Mouse (Mus musculus): ENCODE data around the gene Amph. TPM values are rescaled to one million over a fixed set of nuclear protein-coding genes. Genes with fewer than 3 reads are reported as not detected.

Amph gene
- polyA plus RNA-seq, 1 experiment, result not detected

GRCm38 (mm10) chr13:19008440-19008839 is 60.4 kb downstream of the Amph start:
- H3K79me3 ChIP-seq (ENCODE audit: low read depth), result no peaks in the 10 kb centered on the region
- TF ChIP-seq MAX (IDR thresholded peaks at IDR 0.05) (no peak), FOSL1 (IDR thresholded peaks at IDR 0.05; ENCODE audit: insufficient read depth, low read length, poor library complexity, severe bottlenecking) (no peak), MYOG (IDR thresholded peaks at IDR 0.05; ENCODE audit: control insufficient read depth, extremely low read depth, insufficient read length) (no peak), CTCF (IDR thresholded peaks at IDR 0.05; ENCODE audit: control insufficient read depth, insufficient read depth, insufficient read length) (no peak), USF1 (IDR thresholded peaks at IDR 0.05; ENCODE audit: low read depth) (no peak), MYOD1 (IDR thresholded peaks at IDR 0.05; ENCODE audit: control insufficient read depth, insufficient read length, low read depth) (no peak), CEBPB (IDR thresholded peaks at IDR 0.05; ENCODE audit: low read depth) (no peak)
- no peaks in the 10 kb centered on the region for H3K79me2 ChIP-seq (ENCODE audit: control insufficient read depth, insufficient read depth)
- H3ac ChIP-seq (ENCODE audit: control insufficient read depth, insufficient read length, low read depth), result no peak overlapping the region
- H3K27me3 ChIP-seq (ENCODE audit: control insufficient read depth, insufficient read depth, insufficient read length), result no peaks in the 10 kb centered on the region
- no peak overlapping the region for H3K4me3 ChIP-seq (ENCODE audit: insufficient read depth, poor library complexity, severe bottlenecking)
- H3K36me3 ChIP-seq (ENCODE audit: control insufficient read depth, insufficient read depth), result no peaks in the 10 kb centered on the region

- H3K36me3 ChIP-seq (ENCODE audit: control insufficient read depth, insufficient read depth), result no peaks in the 10 kb centered on the region
- no peaks in the 10 kb centered on the region for H3K79me2 ChIP-seq (ENCODE audit: control insufficient read depth, insufficient read depth)
- H3ac ChIP-seq (ENCODE audit: control insufficient read depth, insufficient read length, low read depth), result no peak overlapping the region
- H3K4me3 ChIP-seq (ENCODE audit: insufficient read depth, poor library complexity, severe bottlenecking), result no peak overlapping the region
- no peaks in the 10 kb centered on the region for H3K27me3 ChIP-seq (ENCODE audit: control insufficient read depth, insufficient read depth, insufficient read length)
- no peaks in the 10 kb centered on the region for H3K79me3 ChIP-seq (ENCODE audit: low read depth)
- TF ChIP-seq CTCF (IDR thresholded peaks at IDR 0.05; ENCODE audit: control insufficient read depth, insufficient read depth, insufficient read length) (no peak), MAX (IDR thresholded peaks at IDR 0.05) (no peak), MYOG (IDR thresholded peaks at IDR 0.05; ENCODE audit: control insufficient read depth, extremely low read depth, insufficient read length) (no peak), FOSL1 (IDR thresholded peaks at IDR 0.05; ENCODE audit: insufficient read depth, low read length, poor library complexity, severe bottlenecking) (no peak), MYOD1 (IDR thresholded peaks at IDR 0.05; ENCODE audit: control insufficient read depth, insufficient read length, low read depth) (no peak), CEBPB (IDR thresholded peaks at IDR 0.05; ENCODE audit: low read depth) (no peak), USF1 (IDR thresholded peaks at IDR 0.05; ENCODE audit: low read depth) (no peak)
Measured at GRCm38 (mm10) chr13:19014825-19015375, 66.9 kb downstream of the Amph start.

GRCm38 (mm10) chr13:19021529-19021928 is 73.5 kb downstream of the Amph start:
- no peak overlapping the region for H3ac ChIP-seq (ENCODE audit: control insufficient read depth, insufficient read length, low read depth)
- H3K79me2 ChIP-seq (ENCODE audit: control insufficient read depth, insufficient read depth), result no peaks in the 10 kb centered on the region
- no peaks in the 10 kb centered on the region for H3K36me3 ChIP-seq (ENCODE audit: control insufficient read depth, insufficient read depth)
- no peak overlapping the region for H3K4me3 ChIP-seq (ENCODE audit: insufficient read depth, poor library complexity, severe bottlenecking)
- no peak for TF ChIP-seq CEBPB (IDR thresholded peaks at IDR 0.05; ENCODE audit: low read depth)
- no peak for TF ChIP-seq FOSL1 (IDR thresholded peaks at IDR 0.05; ENCODE audit: insufficient read depth, low read length, poor library complexity, severe bottlenecking)
- TF ChIP-seq CTCF (IDR thresholded peaks at IDR 0.05; ENCODE audit: control insufficient read depth, insufficient read depth, insufficient read length), result no peak
- H3K79me3 ChIP-seq (ENCODE audit: low read depth), result no peaks in the 10 kb centered on the region
- H3K27me3 ChIP-seq (ENCODE audit: control insufficient read depth, insufficient read depth, insufficient read length), result no peaks in the 10 kb centered on the region

- Histone ChIP-seq H3K79me3 (ENCODE audit: low read depth) (no peaks in the 10 kb centered on the region), H3ac (ENCODE audit: control insufficient read depth, insufficient read length, low read depth) (no peak overlapping the region), H3K27me3 (ENCODE audit: control insufficient read depth, insufficient read depth, insufficient read length) (no peaks in the 10 kb centered on the region), H3K79me2 (ENCODE audit: control insufficient read depth, insufficient read depth) (no peaks in the 10 kb centered on the region), H3K4me3 (ENCODE audit: insufficient read depth, poor library complexity, severe bottlenecking) (no peak overlapping the region), H3K36me3 (ENCODE audit: control insufficient read depth, insufficient read depth) (no peaks in the 10 kb centered on the region)
- TF ChIP-seq FOSL1 (IDR thresholded peaks at IDR 0.05; ENCODE audit: insufficient read depth, low read length, poor library complexity, severe bottlenecking), result no peak
- TF ChIP-seq USF1 (IDR thresholded peaks at IDR 0.05; ENCODE audit: low read depth), result no peak
- TF ChIP-seq MYOD1 (IDR thresholded peaks at IDR 0.05; ENCODE audit: control insufficient read depth, insufficient read length, low read depth), result no peak
- TF ChIP-seq MYOG (IDR thresholded peaks at IDR 0.05; ENCODE audit: control insufficient read depth, extremely low read depth, insufficient read length), result no peak
- TF ChIP-seq MAX (IDR thresholded peaks at IDR 0.05), result no peak
- TF ChIP-seq CEBPB (IDR thresholded peaks at IDR 0.05; ENCODE audit: low read depth), result no peak
Measured at GRCm38 (mm10) chr13:19022310-19022709, 74.3 kb downstream of the Amph start.

GRCm38 (mm10) chr13:19025091-19025688 is 77.2 kb downstream of the Amph start:
- Histone ChIP-seq H3K79me3 (ENCODE audit: low read depth) (no peaks in the 10 kb centered on the region), H3ac (ENCODE audit: control insufficient read depth, insufficient read length, low read depth) (no peak overlapping the region), H3K4me3 (ENCODE audit: insufficient read depth, poor library complexity, severe bottlenecking) (no peak overlapping the region), H3K27me3 (ENCODE audit: control insufficient read depth, insufficient read depth, insufficient read length) (no peaks in the 10 kb centered on the region), H3K79me2 (ENCODE audit: control insufficient read depth, insufficient read depth) (no peaks in the 10 kb centered on the region), H3K36me3 (ENCODE audit: control insufficient read depth, insufficient read depth) (no peaks in the 10 kb centered on the region)
- TF ChIP-seq CEBPB (IDR thresholded peaks at IDR 0.05; ENCODE audit: low read depth) (no peak), FOSL1 (IDR thresholded peaks at IDR 0.05; ENCODE audit: insufficient read depth, low read length, poor library complexity, severe bottlenecking) (no peak), MAX (IDR thresholded peaks at IDR 0.05) (no peak), CTCF (IDR thresholded peaks at IDR 0.05; ENCODE audit: control insufficient read depth, insufficient read depth, insufficient read length) (no peak), MYOD1 (IDR thresholded peaks at IDR 0.05; ENCODE audit: control insufficient read depth, insufficient read length, low read depth) (no peak), MYOG (IDR thresholded peaks at IDR 0.05; ENCODE audit: control insufficient read depth, extremely low read depth, insufficient read length) (no peak), USF1 (IDR thresholded peaks at IDR 0.05; ENCODE audit: low read depth) (no peak)

GRCm38 (mm10) chr13:19025906-19026305 is 77.9 kb downstream of the Amph start:
- Histone ChIP-seq H3K27me3 (ENCODE audit: control insufficient read depth, insufficient read depth, insufficient read length) (no peaks in the 10 kb centered on the region), H3ac (ENCODE audit: control insufficient read depth, insufficient read length, low read depth) (no peak overlapping the region), H3K79me2 (ENCODE audit: control insufficient read depth, insufficient read depth) (no peaks in the 10 kb centered on the region), H3K4me3 (ENCODE audit: insufficient read depth, poor library complexity, severe bottlenecking) (no peak overlapping the region), H3K79me3 (ENCODE audit: low read depth) (no peaks in the 10 kb centered on the region), H3K36me3 (ENCODE audit: control insufficient read depth, insufficient read depth) (no peaks in the 10 kb centered on the region)
- TF ChIP-seq MYOD1 (IDR thresholded peaks at IDR 0.05; ENCODE audit: control insufficient read depth, insufficient read length, low read depth), result no peak
- TF ChIP-seq MAX (IDR thresholded peaks at IDR 0.05), result no peak
